ENCODE assay signal across 26 mouse cellular contexts in genomic region chr19:16543688-16544087, GRCm38 (mm10).
"Had no signal": no experiment of that assay in that cellular context is flagged by ENCODE, and none has a peak within 500 bp of the region (broad histone marks: within the 10 kb centered on the region; RNA-seq: fewer than 3 reads in every experiment).

No protein-coding gene starts in this region.

- H3K9ac ChIP-seq: heart, embryonic 15.5 days; hindbrain, embryonic 12.5 days; hindbrain, embryonic 14.5 days; intestine, embryonic 15.5 days; limb, embryonic 12.5 days; liver, embryonic 13.5 days; liver, embryonic 15.5 days; liver, postnatal 0 days had no signal

- H3K4me2 ChIP-seq: heart, embryonic 15.5 days; hindbrain, embryonic 12.5 days; hindbrain, embryonic 14.5 days; intestine, embryonic 15.5 days; limb, embryonic 12.5 days; liver, embryonic 11.5 days; liver, embryonic 13.5 days; liver, embryonic 15.5 days had no signal

- H3K27ac ChIP-seq: heart, embryonic 10.5 days; heart, embryonic 15.5 days; hindbrain, embryonic 10.5 days; hindbrain, embryonic 12.5 days; hindbrain, embryonic 14.5 days; intestine, embryonic 15.5 days; layer of hippocampus, adult 2 months; left cerebral cortex, adult 2 months; limb, embryonic 10.5 days; limb, embryonic 12.5 days; liver, embryonic 13.5 days; liver, embryonic 15.5 days had no signal

- H3K36me3 ChIP-seq: heart, embryonic 10.5 days; heart, embryonic 15.5 days; hindbrain, embryonic 10.5 days; hindbrain, embryonic 12.5 days; intestine, embryonic 15.5 days; limb, embryonic 10.5 days; limb, embryonic 12.5 days; liver, embryonic 13.5 days; liver, embryonic 15.5 days had no signal

- H3K4me1 ChIP-seq: heart, embryonic 15.5 days; hindbrain, embryonic 10.5 days; hindbrain, embryonic 12.5 days; intestine, embryonic 15.5 days; limb, embryonic 10.5 days; limb, embryonic 12.5 days; liver, embryonic 13.5 days; liver, embryonic 15.5 days had no signal

- ATAC-seq: hindbrain, embryonic 16.5 days; inflammation-experienced regulatory T-cells, adult 6 months; intestine, embryonic 15.5 days; intestine, postnatal 0 days; liver, postnatal 0 days had no signal

- H3K4me3 ChIP-seq: heart, embryonic 10.5 days; heart, embryonic 15.5 days; hindbrain, embryonic 10.5 days; hindbrain, embryonic 12.5 days; intestine, embryonic 15.5 days; layer of hippocampus, adult 2 months; left cerebral cortex, adult 2 months; limb, embryonic 10.5 days; limb, embryonic 12.5 days; liver, embryonic 13.5 days; liver, embryonic 15.5 days had no signal

- DNase-seq: gastrocnemius, postnatal 10 days; heart, postnatal 10 days; heart, postnatal 4 days; kidney, adult 18-20 months; kidney, adult 8-10 months; kidney, postnatal 10 days; kidney, postnatal 25 days; kidney, postnatal 4 days; liver; liver, embryonic 13.5 days; liver, postnatal 0 days had no signal

- H3K9me3 ChIP-seq: heart, embryonic 10.5 days; heart, embryonic 15.5 days; hindbrain, embryonic 10.5 days; hindbrain, embryonic 12.5 days; intestine, embryonic 15.5 days; limb, embryonic 10.5 days; limb, embryonic 12.5 days; liver, embryonic 13.5 days; liver, embryonic 15.5 days had no signal

- H3K27me3 ChIP-seq: heart, embryonic 15.5 days; hindbrain, embryonic 12.5 days; intestine, embryonic 15.5 days; limb, embryonic 12.5 days; liver, embryonic 13.5 days; liver, embryonic 15.5 days had no signal
